Mouse (Mus musculus): Measurements from ENCODE around the gene Gypa.

GRCm38 (mm10) chr8:80550436-80550835, 56.9 kb downstream of the Gypa start:
- TF ChIP-seq CTCF (IDR thresholded peaks at IDR 0.05; ENCODE audit: extremely low read depth, insufficient read depth, insufficient read length, insufficient replicate concordance) (no peak), POLR2A (IDR thresholded peaks at IDR 0.05; ENCODE audit: low read depth, low read length) (no peak)

All from spleen, adult 2 months (tissue).